Mouse (Mus musculus) lung, postnatal 0 days (tissue): ENCODE results near the gene Ctsk.

Experiments
- CTCF ChIP-seq: IDR thresholded peaks from 2 replicates; pipeline ENCODE4 v1.5.1; 2016; ENCODE audit warnings: antibody characterized with exemption, mild to moderate bottlenecking
- EP300 ChIP-seq: IDR thresholded peaks from 2 replicates; pipeline ENCODE4 v1.6.1; 2016; ENCODE audit warnings: antibody characterized with exemption, mild to moderate bottlenecking, control low read depth

GRCm38 (mm10) chr3:95518891-95519290 lies 19.8 kb downstream of the Ctsk start:
- TF ChIP-seq CTCF (no peak), EP300 (no peak)
